Mouse (Mus musculus) gonadal fat pad, adult 2 months (tissue): ENCODE data around the gene Ccdc6. TPM values are rescaled to one million over a fixed set of nuclear protein-coding genes. Genes with fewer than 3 reads are reported as not detected.
A peak's percentile ranks its signal among the peaks of the same experiment; 100 is the strongest.

Experiments
- DNase-seq: peaks from one replicate; pipeline ENCODE4 v3.0.0-alpha.2; 2012; ENCODE audit warnings: low read depth
- polyA plus RNA-seq: library from polyadenylated mRNA; depleted of rRNA; stranded (reverse); fragments of >200 nt; gene quantifications from 2 replicates; pipeline ENCODE4 v1.2.3, GENCODE M21; 2012

Ccdc6 gene
- polyA plus RNA-seq, 1 experiment, result 28.7 TPM

DNA sequence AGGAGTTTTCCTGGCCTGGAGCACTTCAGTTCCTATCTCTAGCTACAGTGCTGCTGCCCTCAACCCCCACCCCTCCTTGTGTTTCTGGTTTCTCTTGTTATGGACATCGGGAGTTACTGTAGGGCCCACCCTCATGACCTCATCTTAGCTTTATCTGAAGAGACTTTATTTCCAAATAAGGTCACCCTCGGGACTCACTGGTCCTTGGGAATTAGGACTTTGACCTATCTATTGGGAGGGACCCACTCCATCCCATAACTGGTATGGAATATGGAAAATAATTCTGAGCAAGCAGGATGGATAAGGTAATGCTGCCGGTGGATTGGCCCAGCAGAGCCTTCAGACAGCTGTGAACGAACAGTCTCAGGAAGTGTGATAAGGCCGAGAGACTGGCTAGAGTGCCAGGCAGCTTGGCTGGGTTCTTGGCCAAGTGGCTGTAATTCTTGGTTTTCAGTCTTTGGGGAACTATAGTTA, 35.2 kb downstream of the Ccdc6 start:
- no peak for DNase-seq

DNA sequence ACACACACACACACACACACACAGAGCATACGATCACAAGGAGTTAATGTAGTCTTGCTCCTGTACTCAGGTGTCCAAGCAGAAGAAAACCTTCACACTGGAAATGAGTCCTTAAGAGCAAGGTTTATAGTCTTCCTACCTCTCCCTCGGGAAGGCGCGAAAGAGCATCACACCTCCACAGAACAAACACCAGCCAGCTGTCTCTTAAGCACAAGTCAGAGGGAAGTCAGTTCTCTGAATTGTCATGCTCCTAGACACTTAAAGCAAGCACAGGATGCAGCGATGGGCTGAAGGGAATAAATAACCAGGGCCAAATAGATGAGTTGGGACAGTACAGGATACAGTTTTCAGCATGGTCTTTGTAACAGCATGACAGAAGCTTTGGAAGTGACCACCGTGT, 35.8 kb downstream of the Ccdc6 start:
- DNase-seq, result no peak

DNA sequence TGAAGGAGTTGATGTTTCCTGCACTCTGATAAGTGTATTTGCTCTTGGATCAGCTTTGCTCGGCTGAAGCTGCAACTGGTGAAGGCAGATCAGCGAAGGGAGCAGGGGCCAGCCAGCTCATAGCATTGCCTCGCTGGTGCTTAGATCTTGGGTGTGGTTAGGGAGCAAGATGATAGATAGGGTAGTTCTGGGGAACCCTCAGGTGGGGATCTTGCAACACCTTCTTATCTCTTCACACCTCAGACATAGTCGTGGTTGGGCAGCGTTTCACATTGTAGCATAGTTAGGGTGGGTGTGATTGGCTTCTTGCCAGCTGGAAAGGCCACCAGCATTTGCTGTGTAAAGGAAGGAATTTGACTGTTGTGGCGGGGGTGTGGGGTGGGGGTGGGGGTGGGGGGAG, 36.3 kb downstream of the Ccdc6 start:
- no peak for DNase-seq

DNA sequence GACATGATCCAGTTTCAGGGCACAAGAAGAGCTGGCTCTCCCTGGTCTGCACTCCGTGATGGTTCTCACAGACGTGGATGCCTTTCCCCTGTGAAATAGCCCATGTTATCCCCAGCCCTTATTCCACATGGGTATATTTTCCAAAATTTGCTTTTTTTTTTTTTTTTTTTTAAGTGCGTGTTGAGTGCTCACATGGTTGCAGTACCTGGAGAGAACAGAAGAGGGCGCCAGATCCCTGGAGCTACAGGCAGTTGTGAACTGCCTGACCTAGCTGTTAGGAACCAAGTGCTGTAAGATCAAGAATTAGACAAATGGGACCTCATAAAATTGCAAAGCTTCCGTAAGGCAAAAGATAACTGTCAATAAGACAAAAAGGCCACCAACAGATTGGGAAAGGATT, 38.8 kb downstream of the Ccdc6 start:
- no peak for DNase-seq

DNA sequence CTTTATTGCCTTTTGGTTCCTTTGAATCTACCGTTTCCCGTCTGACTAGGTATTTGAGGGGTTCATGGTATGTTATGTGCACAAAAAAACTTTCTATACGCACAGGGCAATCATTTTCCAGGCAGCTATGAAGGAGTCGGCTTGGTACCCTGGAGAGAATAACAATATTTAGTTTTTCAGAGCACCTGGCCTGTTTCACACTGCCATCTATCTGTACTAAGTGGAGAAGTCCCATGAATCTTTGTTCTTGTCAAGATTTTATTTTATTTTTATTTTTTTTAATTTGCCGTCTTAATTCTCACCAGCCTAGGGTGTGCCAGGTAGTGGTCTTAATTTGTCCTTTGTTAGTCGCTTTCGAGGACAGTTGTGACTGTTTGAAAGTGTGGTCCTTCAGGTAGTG, 40.7 kb downstream of the Ccdc6 start:
- no peak for DNase-seq

DNA sequence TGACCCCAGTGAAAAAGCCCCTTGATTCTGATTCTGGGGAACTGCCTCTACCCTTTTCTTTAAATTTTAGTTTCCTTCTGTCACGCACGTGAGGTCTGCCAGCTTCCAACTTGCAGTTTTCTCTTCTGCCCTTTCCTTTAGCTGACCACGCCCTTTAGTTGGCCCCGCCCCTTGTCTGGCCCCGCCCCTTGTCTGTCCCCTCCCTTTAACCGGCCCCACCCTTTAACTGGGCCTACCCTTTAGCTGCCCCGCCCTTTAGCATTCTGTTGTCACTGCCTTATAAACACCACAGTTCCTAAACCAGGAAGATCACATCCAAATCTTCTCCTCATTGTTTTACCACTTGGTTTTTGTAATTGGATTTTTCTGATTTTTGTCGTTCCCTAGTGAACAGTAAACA, 41.2 kb downstream of the Ccdc6 start:
- no peak for DNase-seq

DNA sequence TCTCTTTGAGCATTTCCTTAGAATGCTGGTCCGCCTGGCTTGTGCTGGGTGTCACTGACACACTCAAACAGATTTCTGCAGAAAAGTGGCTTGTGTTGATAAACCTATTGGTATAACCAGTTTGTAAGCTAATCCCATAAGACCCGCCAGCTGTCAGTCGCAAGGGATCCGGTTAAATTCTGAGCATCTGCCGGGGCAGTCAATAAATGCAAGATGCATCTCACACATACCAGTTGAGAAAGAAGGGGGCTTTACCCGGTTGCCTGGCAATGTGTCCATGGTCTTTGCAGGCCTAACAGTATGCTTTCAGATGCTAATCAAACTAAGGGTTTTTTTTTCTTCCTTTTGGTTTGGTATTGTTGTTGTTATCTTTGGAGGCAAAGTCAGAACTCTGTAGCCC, 42.4 kb downstream of the Ccdc6 start:
- no peak for DNase-seq

DNA sequence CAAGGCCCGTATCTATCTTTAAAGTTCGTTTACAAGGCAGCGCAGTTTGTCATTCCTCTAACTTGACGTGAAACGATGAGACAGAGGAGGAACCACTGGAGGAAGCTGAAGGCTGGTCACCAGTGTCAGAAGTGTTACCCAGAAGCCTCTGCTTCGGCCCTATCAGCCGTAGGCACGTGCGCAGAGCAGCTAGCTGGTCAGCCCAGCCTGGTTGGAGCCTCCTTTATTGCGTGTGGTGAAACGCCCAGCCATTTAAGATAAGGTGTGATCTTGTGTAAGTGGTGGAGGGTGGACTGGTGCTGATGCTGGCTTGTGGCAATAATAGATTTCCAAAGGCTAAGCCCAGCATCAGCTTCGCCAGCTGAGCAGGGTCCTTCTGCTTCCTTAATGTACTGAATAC, 43.5 kb downstream of the Ccdc6 start:
- no peak for DNase-seq

DNA sequence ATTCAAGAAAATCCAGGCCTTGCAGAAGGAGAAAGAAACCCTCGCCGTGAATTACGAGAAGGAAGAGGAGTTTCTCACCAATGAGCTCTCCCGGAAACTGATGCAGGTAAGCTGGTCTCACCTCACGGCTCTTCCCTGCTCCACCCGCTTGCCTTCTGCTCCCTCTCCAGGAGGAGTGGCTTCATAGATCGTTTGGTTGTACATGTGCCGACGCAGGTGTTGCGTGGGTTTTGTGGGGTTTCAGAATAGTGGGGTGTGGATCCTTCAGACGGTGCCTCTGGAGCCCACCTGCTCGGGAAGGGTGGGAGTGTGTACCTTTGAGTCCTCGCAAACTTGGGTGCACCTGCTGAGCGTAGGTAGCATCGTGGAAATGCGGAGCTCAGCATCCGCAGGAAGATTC, 45.7 kb downstream of the Ccdc6 start:
- no peak for DNase-seq

DNA sequence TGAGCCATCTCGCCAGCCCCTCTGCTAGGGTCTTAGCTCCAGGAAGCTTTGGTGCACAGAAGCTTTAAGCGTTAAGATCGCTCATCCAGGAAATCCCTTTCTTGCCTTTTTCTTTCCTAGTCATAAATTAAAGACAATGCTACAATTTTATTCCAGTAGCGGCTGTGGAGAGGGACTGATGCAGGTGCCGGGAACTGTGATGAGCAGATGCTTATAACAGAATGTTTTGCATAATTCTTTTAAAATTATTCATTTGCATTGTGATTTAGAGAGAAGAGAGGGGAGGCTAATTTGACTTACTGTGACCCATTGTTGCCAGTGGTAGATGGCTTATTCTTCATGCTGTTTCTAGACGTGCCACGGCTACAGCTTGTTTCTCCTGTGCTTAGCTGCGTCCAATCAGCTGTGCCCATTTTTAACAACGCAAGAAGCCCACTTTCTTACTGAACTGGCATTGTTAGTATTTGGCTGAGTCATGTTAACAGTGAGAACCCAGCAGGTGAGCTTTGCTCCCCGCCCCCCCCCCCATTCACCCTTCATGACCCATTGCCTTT, 47.2 kb downstream of the Ccdc6 start:
- no peak for DNase-seq

DNA sequence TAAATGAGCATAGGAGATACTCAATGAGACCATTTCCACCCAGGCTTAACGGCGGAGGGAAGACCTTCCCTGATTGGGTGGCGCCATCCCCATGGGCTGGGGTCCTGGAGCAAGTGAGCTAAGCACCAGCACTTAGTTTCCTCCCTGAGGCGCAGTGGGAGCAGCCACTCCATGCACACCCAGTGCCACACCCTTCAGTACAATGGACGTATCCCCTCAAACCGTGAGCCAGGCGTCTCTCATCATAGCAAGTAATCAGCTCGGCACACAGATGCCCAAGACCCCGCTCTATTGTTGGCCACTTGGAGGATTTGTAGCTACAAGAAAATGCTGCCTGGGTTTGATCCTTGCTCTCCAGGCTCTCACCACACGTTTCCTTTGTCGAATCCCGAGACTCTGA, 49.0 kb downstream of the Ccdc6 start:
- no peak for DNase-seq

DNA sequence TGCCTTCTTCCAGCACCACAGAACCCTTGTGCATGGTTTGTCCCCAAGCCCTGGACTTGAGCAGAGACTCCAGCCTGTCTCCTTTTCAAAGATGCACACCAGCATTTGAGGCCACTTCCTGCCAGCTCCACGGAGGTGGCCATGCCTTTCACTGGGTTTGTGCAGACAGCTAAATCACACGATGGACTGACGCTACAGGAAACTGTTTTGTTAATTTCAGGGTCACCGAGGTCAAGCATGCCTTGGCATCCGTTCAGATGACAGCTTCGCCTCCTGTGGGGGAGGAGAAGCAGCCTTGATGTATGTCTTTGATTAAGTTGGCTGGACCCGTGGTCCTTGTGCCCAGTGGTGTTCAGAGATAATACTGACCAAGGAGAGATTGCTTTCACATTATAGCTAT, 52.2 kb downstream of the Ccdc6 start:
- DNase-seq, result no peak

DNA sequence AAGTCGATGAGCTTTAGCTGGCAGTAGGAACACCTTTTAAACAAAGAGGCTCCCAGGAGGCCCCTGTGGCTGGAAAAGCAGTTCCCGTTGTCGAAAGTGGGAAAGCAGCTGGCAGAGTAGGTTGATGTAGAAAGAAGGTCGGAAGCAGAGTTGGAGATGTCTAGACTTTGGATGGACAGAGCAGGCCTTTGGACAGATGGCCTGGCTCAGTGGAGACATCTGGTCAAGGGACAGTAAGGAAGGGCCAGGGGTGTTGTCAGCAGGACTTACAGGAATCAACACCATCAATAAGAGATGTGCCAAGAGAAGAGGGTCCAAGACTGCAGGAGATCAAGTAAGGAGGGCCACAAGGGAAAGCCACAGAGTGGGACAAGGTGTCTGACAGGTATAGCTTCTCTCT, 53.4 kb downstream of the Ccdc6 start:
- DNase-seq, result no peak

DNA sequence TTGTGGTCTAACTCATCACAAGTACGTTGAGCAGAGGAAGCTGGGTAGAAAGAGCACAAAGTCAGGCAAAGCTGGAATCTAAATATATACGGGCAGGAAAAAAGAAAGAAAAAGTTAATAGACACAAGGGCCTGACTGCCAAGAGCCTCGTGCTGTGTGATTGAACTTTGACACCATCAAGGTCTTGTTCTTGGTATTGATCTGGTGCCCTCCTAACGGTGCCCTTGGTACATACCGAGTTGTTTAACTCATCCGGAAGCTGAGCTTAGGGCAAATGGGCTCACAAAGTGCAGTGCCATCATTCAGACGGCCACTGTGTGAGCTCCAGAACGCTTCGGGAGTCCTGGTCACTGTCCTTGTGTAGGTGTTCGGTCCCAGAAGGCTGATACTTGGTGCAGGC, 54.2 kb downstream of the Ccdc6 start:
- no peak for DNase-seq

DNA sequence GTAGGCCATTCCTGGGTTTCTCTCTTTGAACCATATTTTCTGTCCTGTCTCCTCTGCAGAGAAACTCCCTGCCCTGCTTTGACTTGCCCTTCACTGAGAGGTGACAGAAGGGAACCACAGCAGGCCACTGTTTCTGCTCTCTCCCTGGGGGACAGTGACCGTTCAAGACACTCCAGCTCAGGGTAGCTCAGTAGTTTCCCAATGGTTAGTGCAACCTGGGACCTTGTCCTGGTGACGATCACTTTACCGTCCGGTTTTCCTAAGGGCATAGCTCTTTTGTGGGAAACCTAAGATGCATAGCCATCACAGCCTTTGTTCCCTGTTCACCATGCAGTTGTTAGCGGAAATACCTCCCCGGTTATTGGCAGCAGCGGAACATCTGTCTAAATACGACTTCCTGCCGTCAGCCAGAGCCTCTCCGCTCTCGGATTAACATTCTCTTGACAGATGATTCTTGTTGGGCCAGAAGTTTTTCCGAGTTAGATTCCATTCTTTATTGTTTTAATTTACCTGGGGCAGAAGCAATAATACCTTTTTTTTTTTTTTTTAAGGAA, 55.3 kb downstream of the Ccdc6 start:
- DNase-seq, result no peak

DNA sequence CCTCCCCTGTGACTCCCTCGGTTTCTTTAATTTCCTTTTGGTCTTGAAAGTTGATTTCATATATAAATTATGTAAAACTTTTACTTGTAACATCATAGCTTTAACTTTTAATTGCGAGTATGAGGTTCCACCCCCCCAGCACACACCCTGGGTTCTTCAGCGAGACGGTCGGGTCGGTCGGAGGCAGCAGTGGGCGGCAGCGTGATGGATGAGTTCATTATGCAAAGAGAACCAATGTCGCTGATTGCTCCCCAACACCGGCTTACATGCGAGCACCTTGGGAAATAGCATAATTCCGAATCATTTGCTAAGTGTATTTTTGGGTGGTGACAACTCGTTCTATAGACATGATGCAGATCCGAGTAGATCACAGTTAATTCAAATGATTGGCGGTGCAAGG, 56.9 kb downstream of the Ccdc6 start:
- DNase-seq, result no peak

DNA sequence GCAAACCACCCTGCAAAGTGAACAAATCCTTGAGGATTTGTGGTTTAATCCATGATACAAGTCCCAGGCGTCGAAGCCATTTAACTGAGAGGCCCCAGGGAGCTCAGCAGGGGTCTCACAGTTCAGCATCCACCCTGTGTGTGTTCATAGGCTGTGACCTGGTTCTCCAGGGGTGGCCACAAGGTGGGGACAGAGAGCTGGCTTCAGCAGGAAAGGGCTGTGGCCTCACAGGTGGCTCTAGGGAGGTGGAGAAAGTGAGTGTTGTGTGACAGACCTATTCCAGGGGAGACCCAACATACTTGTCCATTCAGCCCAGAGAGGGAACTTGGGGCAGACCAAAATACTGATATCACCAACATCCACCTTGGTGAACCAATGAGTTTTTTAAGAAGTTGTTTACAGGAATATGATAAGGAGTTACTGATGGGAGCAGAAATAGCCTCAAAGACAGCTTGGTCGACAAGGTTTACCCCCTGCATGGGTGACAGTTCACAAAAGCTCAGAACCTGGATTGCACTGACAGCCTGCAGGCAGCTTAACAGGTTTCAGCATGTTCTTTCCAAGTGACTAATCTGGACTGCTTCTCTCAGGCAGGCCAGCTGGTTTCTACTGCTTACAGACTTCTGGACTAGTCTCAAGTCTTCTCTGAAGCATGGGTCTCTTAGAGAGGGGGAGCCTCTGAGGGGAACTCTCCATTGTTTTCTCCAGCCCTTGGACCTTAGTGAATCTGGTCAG, 59.7 kb downstream of the Ccdc6 start:
- DNase-seq, result peak; percentile 67

DNA sequence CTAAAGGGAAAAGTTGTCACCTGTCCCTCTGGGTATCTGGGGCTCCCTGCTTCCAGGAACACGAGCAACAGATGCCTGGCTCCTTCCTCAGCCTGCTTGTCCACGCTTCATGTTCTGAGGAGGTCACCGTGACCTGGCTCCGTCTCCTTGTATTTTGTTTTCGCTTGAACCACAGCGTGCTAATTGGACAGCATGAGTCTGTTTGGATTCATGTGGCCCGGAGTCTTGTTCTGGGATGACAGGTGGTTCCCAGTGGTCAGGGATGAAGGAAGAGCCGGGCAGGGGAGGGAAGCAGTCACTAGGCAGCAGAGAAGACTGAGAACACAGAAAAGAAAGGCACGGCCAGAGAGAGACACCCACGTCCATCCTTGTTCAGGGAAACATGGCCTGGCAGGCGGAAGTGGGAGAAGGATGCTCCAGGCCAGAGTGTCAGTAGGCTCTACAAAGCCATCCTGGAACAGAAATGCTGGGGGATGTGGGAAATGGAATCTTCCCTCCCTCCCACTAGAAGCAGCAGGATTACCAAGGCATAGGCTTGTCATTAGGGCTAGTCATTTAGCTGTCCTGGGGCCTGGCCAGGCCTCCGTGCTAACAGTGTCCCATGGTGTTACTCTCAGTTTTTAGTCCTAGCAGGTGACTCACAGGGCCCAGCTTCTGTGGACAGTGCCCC, 62.9 kb downstream of the Ccdc6 start:
- DNase-seq, result no peak

DNA sequence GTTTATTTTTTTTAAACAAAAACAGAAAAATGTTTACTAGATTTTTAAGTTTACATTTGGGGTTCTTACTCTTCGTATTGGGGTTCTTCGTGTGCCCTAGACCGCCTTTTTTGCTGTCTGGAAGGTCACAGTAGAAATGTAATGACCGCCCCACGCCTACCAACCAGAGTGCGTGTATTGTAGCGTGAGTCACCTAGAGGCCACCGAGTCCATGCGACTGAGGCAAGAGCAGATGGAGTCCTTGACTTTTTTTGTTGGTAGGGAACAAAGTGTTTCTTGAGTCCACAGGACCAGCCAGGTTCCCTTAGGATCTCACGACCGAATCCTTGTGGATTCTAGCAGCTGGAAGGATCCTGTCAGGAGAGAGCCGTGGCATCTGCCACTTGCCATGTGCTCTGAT, 63.9 kb downstream of the Ccdc6 start:
- no peak for DNase-seq

DNA sequence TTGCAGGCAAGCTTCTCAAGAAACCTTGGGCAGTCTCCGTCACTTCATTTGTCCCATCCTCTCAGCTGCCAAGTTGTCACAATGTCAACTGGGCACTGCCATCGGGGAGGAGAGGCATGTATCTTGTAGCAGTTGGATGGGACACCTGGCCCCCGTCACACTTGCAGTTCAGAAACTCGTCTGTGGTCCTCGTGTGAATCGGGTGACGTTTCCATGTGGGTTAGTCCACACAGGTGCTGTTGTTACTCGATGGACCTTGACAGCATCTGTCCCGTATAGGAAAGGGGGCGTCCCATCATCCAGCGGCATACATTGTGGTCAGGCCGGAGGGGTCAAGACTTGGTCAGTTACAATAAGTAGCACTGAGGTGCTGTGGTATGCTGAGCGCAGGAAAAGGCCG, 64.6 kb downstream of the Ccdc6 start:
- DNase-seq, result no peak

DNA sequence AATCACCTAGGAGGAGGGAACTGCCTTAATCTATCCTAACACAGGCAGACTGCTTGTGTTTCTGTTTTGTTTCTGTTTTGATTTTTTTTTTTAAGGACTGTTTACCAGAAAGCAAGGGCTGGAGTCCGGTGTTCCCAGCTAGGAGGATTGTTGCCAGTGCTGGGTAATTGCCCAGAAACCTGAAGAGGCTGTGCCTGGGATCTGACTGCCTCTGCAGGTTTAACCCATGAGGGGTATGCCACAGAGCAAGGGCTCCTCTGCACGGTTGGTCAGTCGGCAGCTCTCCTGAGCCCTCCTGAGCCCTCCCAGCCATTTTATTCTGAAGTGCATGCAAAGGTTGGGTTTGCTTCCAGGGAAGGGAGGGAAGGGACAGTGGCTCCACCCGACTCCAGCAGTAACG, 66.8 kb downstream of the Ccdc6 start:
- no peak for DNase-seq

DNA sequence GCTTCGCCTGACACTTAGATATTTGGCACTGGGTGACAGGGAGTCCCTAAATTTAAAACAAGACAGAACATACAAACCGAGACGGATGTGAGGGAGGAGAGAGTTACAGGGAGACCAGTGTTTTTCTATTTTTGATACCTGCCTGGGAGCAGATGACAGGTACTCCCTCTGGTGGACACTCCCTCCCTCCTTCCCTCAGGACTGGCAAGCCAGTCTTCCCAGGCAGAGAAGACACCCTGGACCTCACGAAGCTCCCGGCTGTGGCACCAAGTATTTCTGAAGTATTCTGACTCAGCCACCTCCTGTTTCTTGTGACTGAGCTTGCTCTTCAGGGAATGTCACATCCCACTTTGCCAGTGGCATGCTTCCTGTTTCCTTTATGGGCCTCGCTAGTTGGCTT, 69.0 kb downstream of the Ccdc6 start:
- DNase-seq, result no peak

DNA sequence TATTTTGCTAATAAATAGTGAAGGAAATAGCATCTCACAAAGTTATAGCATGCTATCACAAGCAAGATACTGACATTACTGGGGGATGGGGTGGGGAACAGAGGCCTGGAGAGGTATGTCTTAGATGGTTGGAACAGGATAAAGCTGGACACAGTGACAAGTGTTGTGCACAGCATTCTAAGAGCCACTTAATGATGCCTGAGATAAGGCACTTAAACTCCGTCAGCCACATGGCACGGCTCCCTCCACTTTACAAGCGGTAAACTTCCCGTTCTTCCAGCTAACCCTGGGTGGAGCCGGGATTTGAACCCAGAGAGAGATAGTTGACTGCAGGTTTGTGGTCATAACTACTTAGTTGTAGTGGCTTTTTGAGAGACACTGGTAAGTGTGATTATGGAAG, 69.5 kb downstream of the Ccdc6 start:
- DNase-seq, result no peak
